Mouse (Mus musculus): Measurements from ENCODE around the gene Dlgap5. TPM values are rescaled to one million over a fixed set of nuclear protein-coding genes. Genes with fewer than 3 reads are reported as not detected.

Gene Dlgap5
- polyA plus RNA-seq, 1 experiment from 2014 or later: 49.5 TPM

- no peak for ATAC-seq (ENCODE audit: insufficient number of reproducible peaks, insufficient read depth, low FRiP score, low read depth)
- WGBS: 90% methylated on average over 5 of the region's 5 CpGs
These were observed 48.5 kb downstream of the Dlgap5 start for GRCm38 (mm10) chr14:47369741-47370140.

DNA sequence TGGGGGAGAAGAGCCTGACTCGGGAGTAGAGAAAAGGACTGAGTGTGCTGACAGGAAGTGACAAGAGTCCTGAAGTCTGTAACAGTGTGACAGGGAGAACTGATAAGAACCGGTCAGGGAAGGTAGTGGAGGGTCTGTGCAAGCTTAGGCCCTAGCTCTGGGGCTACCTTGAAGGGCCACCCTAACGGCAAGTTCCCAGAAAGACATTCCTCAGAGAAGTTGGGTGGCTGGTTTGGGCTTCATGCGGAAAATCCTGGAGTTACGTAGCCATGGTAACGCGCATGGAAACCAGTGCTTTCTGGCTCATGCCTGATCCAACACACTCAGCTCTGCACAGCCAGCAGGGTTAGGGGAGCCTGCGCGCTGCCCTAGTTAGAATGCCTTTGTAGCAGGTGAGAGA is 50.7 kb downstream of the Dlgap5 start, which contains the start of gene Lgals3:
Gene Lgals3 (plus strand): TSS at position 291 of the 400 bp plus-strand sequence.
- Histone ChIP-seq H3K4me2 (replicated peaks; ENCODE audit: low read depth, low read length) (no peak within 1 kb of the TSS), H3K9ac (replicated peaks; ENCODE audit: low read depth, low read length) (no peak within 1 kb of the TSS), H3K27ac (ENCODE audit: low read length) (no peak within 1 kb of the TSS), H3K36me3 (ENCODE audit: control insufficient read depth, insufficient read depth, low read length) (no peaks in the 10 kb centered on the region), H3K4me3 (ENCODE audit: low read depth, low read length) (no peak within 1 kb of the TSS), H3K27me3 (ENCODE audit: control insufficient read depth, insufficient read depth, low read length) (no peaks in the 10 kb centered on the region), H3K9me3 (ENCODE audit: control insufficient read depth, low read depth, low read length) (no peaks in the 10 kb centered on the region), H3K4me1 (ENCODE audit: control insufficient read depth, insufficient read depth, low read length) (peaks cover 9% of the 10 kb centered on the region)
- WGBS: 40% methylated on average over 9 of the region's 9 CpGs
- ATAC-seq (ENCODE audit: insufficient number of reproducible peaks, insufficient read depth, low FRiP score, low read depth): peak; percentile 61; the same call in 1 of the 2 replicates

More at GRCm38 (mm10) chr14:47369741-47370140, 48.5 kb downstream of the Dlgap5 start:
- no peaks in the 10 kb centered on the region for H3K9me3 ChIP-seq (ENCODE audit: control insufficient read depth, low read depth, low read length)
- peaks cover 7% of the 10 kb centered on the region; the same call in 1 of the 2 replicates for H3K27me3 ChIP-seq (ENCODE audit: control insufficient read depth, insufficient read depth, low read length)
- no peak overlapping the region for H3K27ac ChIP-seq (ENCODE audit: low read length)
- no peaks in the 10 kb centered on the region for H3K36me3 ChIP-seq (ENCODE audit: control insufficient read depth, insufficient read depth, low read length)
- no peak overlapping the region for H3K9ac ChIP-seq (replicated peaks; ENCODE audit: low read depth, low read length)
- H3K4me1 ChIP-seq (ENCODE audit: control insufficient read depth, insufficient read depth, low read length): peaks cover 17% of the 10 kb centered on the region
- H3K4me3 ChIP-seq (ENCODE audit: low read depth, low read length): no peak overlapping the region
- no peak overlapping the region for H3K4me2 ChIP-seq (replicated peaks; ENCODE audit: low read depth, low read length)

- Histone ChIP-seq H3K4me3 (ENCODE audit: low read depth, low read length) (no peak overlapping the region), H3K4me1 (ENCODE audit: control insufficient read depth, insufficient read depth, low read length) (peaks cover 9% of the 10 kb centered on the region), H3K27ac (ENCODE audit: low read length) (no peak overlapping the region), H3K9ac (replicated peaks; ENCODE audit: low read depth, low read length) (no peak overlapping the region), H3K36me3 (ENCODE audit: control insufficient read depth, insufficient read depth, low read length) (no peaks in the 10 kb centered on the region), H3K4me2 (replicated peaks; ENCODE audit: low read depth, low read length) (no peak overlapping the region), H3K9me3 (ENCODE audit: control insufficient read depth, low read depth, low read length) (no peaks in the 10 kb centered on the region), H3K27me3 (ENCODE audit: control insufficient read depth, insufficient read depth, low read length) (no peaks in the 10 kb centered on the region)
- WGBS: 46% methylated on average over 7 of the region's 7 CpGs
- ATAC-seq (ENCODE audit: insufficient number of reproducible peaks, insufficient read depth, low FRiP score, low read depth): peak; percentile 66; the same call in 1 of the 2 replicates
These were observed 51.3 kb downstream of the Dlgap5 start for GRCm38 (mm10) chr14:47366881-47367321.

GRCm38 (mm10) chr14:47364742-47365449 is 53.3 kb downstream of the Dlgap5 start:
- Histone ChIP-seq H3K36me3 (ENCODE audit: control insufficient read depth, insufficient read depth, low read length) (no peaks in the 10 kb centered on the region), H3K27me3 (ENCODE audit: control insufficient read depth, insufficient read depth, low read length) (no peaks in the 10 kb centered on the region), H3K4me2 (replicated peaks; ENCODE audit: low read depth, low read length) (peak overlapping the region; percentile 25; the same call in 1 of the 2 replicates), H3K27ac (ENCODE audit: low read length) (no peak overlapping the region), H3K9me3 (ENCODE audit: control insufficient read depth, low read depth, low read length) (no peaks in the 10 kb centered on the region), H3K4me1 (ENCODE audit: control insufficient read depth, insufficient read depth, low read length) (peaks cover 9% of the 10 kb centered on the region), H3K9ac (replicated peaks; ENCODE audit: low read depth, low read length) (no peak overlapping the region), H3K4me3 (ENCODE audit: low read depth, low read length) (no peak overlapping the region)
- ATAC-seq (ENCODE audit: insufficient number of reproducible peaks, insufficient read depth, low FRiP score, low read depth): no peak
- WGBS: 41% methylated on average over 21 of the region's 21 CpGs

GRCm38 (mm10) chr14:47361899-47362298 is 56.3 kb downstream of the Dlgap5 start:
- H3K9ac ChIP-seq (replicated peaks; ENCODE audit: low read depth, low read length): no peak overlapping the region
- 85% methylated on average over 9 of the region's 9 CpGs for WGBS
- no peak for ATAC-seq (ENCODE audit: insufficient number of reproducible peaks, insufficient read depth, low FRiP score, low read depth)

DNA sequence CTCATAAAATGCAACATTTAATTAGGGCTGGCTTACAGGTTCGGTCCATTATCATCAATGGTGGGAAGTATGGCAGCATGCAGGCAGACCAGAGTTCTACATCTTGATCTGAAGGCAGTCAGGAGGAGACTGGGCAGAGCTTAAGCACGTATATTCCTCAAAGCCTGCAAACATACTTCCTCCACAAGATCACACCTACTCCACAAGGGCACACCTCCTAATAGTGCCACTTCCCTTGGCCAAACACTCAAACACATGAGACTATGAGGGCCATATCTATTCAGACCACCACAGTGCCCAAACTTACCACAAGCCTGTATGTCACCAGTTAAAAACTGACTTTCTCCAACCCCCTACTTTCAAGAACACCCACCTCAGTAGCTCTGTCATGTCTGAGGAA is 56.8 kb downstream of the Dlgap5 start:
- Histone ChIP-seq H3K36me3 (ENCODE audit: control insufficient read depth, insufficient read depth, low read length) (no peaks in the 10 kb centered on the region), H3K9ac (replicated peaks; ENCODE audit: low read depth, low read length) (no peak overlapping the region), H3K27me3 (ENCODE audit: control insufficient read depth, insufficient read depth, low read length) (no peaks in the 10 kb centered on the region), H3K4me3 (ENCODE audit: low read depth, low read length) (no peak overlapping the region), H3K4me1 (ENCODE audit: control insufficient read depth, insufficient read depth, low read length) (peaks cover 5% of the 10 kb centered on the region), H3K9me3 (ENCODE audit: control insufficient read depth, low read depth, low read length) (no peaks in the 10 kb centered on the region), H3K27ac (ENCODE audit: low read length) (no peak overlapping the region), H3K4me2 (replicated peaks; ENCODE audit: low read depth, low read length) (no peak overlapping the region)
- ATAC-seq (ENCODE audit: insufficient number of reproducible peaks, insufficient read depth, low FRiP score, low read depth): no peak
- WGBS: 80% methylated on average over 2 of the region's 2 CpGs

More at GRCm38 (mm10) chr14:47361899-47362298, 56.3 kb downstream of the Dlgap5 start:
- Histone ChIP-seq H3K4me2 (replicated peaks; ENCODE audit: low read depth, low read length) (no peak overlapping the region), H3K27me3 (ENCODE audit: control insufficient read depth, insufficient read depth, low read length) (no peaks in the 10 kb centered on the region), H3K36me3 (ENCODE audit: control insufficient read depth, insufficient read depth, low read length) (no peaks in the 10 kb centered on the region), H3K4me1 (ENCODE audit: control insufficient read depth, insufficient read depth, low read length) (peaks cover 7% of the 10 kb centered on the region), H3K27ac (ENCODE audit: low read length) (no peak overlapping the region), H3K4me3 (ENCODE audit: low read depth, low read length) (no peak overlapping the region), H3K9me3 (ENCODE audit: control insufficient read depth, low read depth, low read length) (no peaks in the 10 kb centered on the region)

DNA sequence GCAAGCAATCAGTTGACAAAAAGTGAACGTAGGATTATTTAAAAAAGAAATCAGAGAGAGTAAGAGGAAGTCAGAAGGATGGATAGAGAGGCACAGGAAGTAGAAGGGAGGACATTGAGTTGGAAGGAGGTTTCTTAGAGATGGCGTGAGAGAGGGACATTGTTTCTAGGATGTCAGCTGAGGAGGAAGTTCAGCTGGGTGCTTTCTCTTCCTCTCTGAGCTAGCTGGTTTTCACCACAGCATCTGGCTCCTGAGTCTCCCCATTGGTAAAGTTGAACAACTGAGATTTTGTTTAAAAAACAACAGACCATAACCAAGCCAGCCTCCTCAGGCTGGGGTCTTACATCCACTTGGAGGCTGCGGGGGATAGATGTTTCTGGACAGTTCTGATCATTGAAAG is 58.6 kb downstream of the Dlgap5 start:
- 50% methylated on average over 3 of the region's 3 CpGs for WGBS
- no peaks in the 10 kb centered on the region for H3K36me3 ChIP-seq (ENCODE audit: control insufficient read depth, insufficient read depth, low read length)
- no peak for ATAC-seq (ENCODE audit: insufficient number of reproducible peaks, insufficient read depth, low FRiP score, low read depth)
- no peak overlapping the region for H3K4me3 ChIP-seq (ENCODE audit: low read depth, low read length)
- H3K4me1 ChIP-seq (ENCODE audit: control insufficient read depth, insufficient read depth, low read length): no peaks in the 10 kb centered on the region
- no peak overlapping the region for H3K4me2 ChIP-seq (replicated peaks; ENCODE audit: low read depth, low read length)
- H3K27me3 ChIP-seq (ENCODE audit: control insufficient read depth, insufficient read depth, low read length): no peaks in the 10 kb centered on the region
- no peaks in the 10 kb centered on the region for H3K9me3 ChIP-seq (ENCODE audit: control insufficient read depth, low read depth, low read length)
- no peak overlapping the region for H3K9ac ChIP-seq (replicated peaks; ENCODE audit: low read depth, low read length)
- H3K27ac ChIP-seq (ENCODE audit: low read length): no peak overlapping the region

GRCm38 (mm10) chr14:47356622-47357021 is 61.6 kb downstream of the Dlgap5 start:
- H3K9ac ChIP-seq (replicated peaks; ENCODE audit: low read depth, low read length): no peak overlapping the region
- no peaks in the 10 kb centered on the region for H3K27me3 ChIP-seq (ENCODE audit: control insufficient read depth, insufficient read depth, low read length)
- no peak overlapping the region for H3K4me2 ChIP-seq (replicated peaks; ENCODE audit: low read depth, low read length)
- H3K9me3 ChIP-seq (ENCODE audit: control insufficient read depth, low read depth, low read length): no peaks in the 10 kb centered on the region
- no peak for ATAC-seq (ENCODE audit: insufficient number of reproducible peaks, insufficient read depth, low FRiP score, low read depth)
- no peaks in the 10 kb centered on the region for H3K36me3 ChIP-seq (ENCODE audit: control insufficient read depth, insufficient read depth, low read length)
- H3K4me3 ChIP-seq (ENCODE audit: low read depth, low read length): no peak overlapping the region
- H3K27ac ChIP-seq (ENCODE audit: low read length): no peak overlapping the region
- 82% methylated on average over 3 of the region's 3 CpGs for WGBS
- no peaks in the 10 kb centered on the region for H3K4me1 ChIP-seq (ENCODE audit: control insufficient read depth, insufficient read depth, low read length)

Data from stomach, embryonic 14.5 days (tissue).